Mouse (Mus musculus): ENCODE measurements at regions not wholly inside any gene's neighbourhood (a gene's known extent, or its start where the extent isn't known, plus 50 kb on each side); places are given as distances from the start of the nearest gene placed in this dataset.

- WGBS = 59% methylated on average over 10 of the region's 10 CpGs
- no peak overlapping the region for H3K4me2 ChIP-seq (ENCODE audit: low read length)
- no peak overlapping the region for H3K4me3 ChIP-seq (ENCODE audit: control insufficient read depth in 1 of 2, insufficient read depth in 1 of 2, low read depth in 1 of 2, low read length in 2 of 2)
- H3K27me3 ChIP-seq (ENCODE audit: control insufficient read depth, insufficient read depth, low read length) = no peaks in the 10 kb centered on the region
- H3K27ac ChIP-seq (replicated peaks in 1 of 2; ENCODE audit: control insufficient read depth in 1 of 2, insufficient read depth in 1 of 2, low read depth in 2 of 2, low read length in 2 of 2) = no peak overlapping the region
- no peaks in the 10 kb centered on the region for H3K36me3 ChIP-seq (ENCODE audit: control insufficient read depth, insufficient read depth, low read length)
- H3K9ac ChIP-seq (ENCODE audit: low read length) = no peak overlapping the region
- ATAC-seq (ENCODE audit: insufficient number of reproducible peaks, insufficient read depth, low FRiP score, low read depth) = no peak
- no peaks in the 10 kb centered on the region for H3K4me1 ChIP-seq (ENCODE audit: control insufficient read depth in 2 of 2, insufficient read depth in 2 of 2, low read length in 2 of 2)
- no peaks in the 10 kb centered on the region for H3K9me3 ChIP-seq (ENCODE audit: control insufficient read depth, low read length)
Observed at GRCm38 (mm10) chr1:190383256-190383838, 212.8 kb upstream of the Prox1 start.

- 65% methylated on average over 10 of the region's 10 CpGs for WGBS
- no peak overlapping the region for H3K4me3 ChIP-seq (ENCODE audit: control insufficient read depth in 1 of 2, insufficient read depth in 1 of 2, low read depth in 1 of 2, low read length in 2 of 2)
- ATAC-seq (ENCODE audit: insufficient number of reproducible peaks, insufficient read depth, low FRiP score, low read depth) = no peak
- H3K9ac ChIP-seq (ENCODE audit: low read length) = no peak overlapping the region
- no peaks in the 10 kb centered on the region for H3K9me3 ChIP-seq (ENCODE audit: control insufficient read depth, low read length)
- no peak overlapping the region for H3K4me2 ChIP-seq (ENCODE audit: low read length)
- no peaks in the 10 kb centered on the region for H3K4me1 ChIP-seq (ENCODE audit: control insufficient read depth in 2 of 2, insufficient read depth in 2 of 2, low read length in 2 of 2)
- H3K36me3 ChIP-seq (ENCODE audit: control insufficient read depth, insufficient read depth, low read length) = no peaks in the 10 kb centered on the region
- H3K27me3 ChIP-seq (ENCODE audit: control insufficient read depth, insufficient read depth, low read length) = no peaks in the 10 kb centered on the region
- no peak overlapping the region for H3K27ac ChIP-seq (replicated peaks in 1 of 2; ENCODE audit: control insufficient read depth in 1 of 2, insufficient read depth in 1 of 2, low read depth in 2 of 2, low read length in 2 of 2)
Observed at GRCm38 (mm10) chr1:190380151-190380550, 209.6 kb upstream of the Prox1 start.

GRCm38 (mm10) chr1:190375160-190375880 is 204.8 kb upstream of the Prox1 start:
- 61% methylated on average over 22 of the region's 22 CpGs for WGBS
- peaks cover 0 to 3% of the 10 kb centered on the region in 2 experiments; a peak in 1 of 4 replicates for H3K4me1 ChIP-seq (ENCODE audit: control insufficient read depth in 2 of 2, insufficient read depth in 2 of 2, low read length in 2 of 2)

GRCm38 (mm10) chr1:190374270-190374669 is 203.8 kb upstream of the Prox1 start:
- ATAC-seq (ENCODE audit: insufficient number of reproducible peaks, insufficient read depth, low FRiP score, low read depth) = no peak
- Histone ChIP-seq H3K27me3 (ENCODE audit: control insufficient read depth, insufficient read depth, low read length) (no peaks in the 10 kb centered on the region), H3K4me3 (ENCODE audit: control insufficient read depth in 1 of 2, insufficient read depth in 1 of 2, low read depth in 1 of 2, low read length in 2 of 2) (no peak overlapping the region), H3K36me3 (ENCODE audit: control insufficient read depth, insufficient read depth, low read length) (no peaks in the 10 kb centered on the region), H3K27ac (replicated peaks in 1 of 2; ENCODE audit: control insufficient read depth in 1 of 2, insufficient read depth in 1 of 2, low read depth in 2 of 2, low read length in 2 of 2) (no peak overlapping the region), H3K4me2 (ENCODE audit: low read length) (no peak overlapping the region), H3K9me3 (ENCODE audit: control insufficient read depth, low read length) (no peaks in the 10 kb centered on the region), H3K9ac (ENCODE audit: low read length) (no peak overlapping the region), H3K4me1 (ENCODE audit: control insufficient read depth in 2 of 2, insufficient read depth in 2 of 2, low read length in 2 of 2) (peaks cover 0 to 3% of the 10 kb centered on the region in 2 experiments; a peak in 1 of 4 replicates)
- 46% methylated on average over 3 of the region's 3 CpGs for WGBS

More at GRCm38 (mm10) chr1:190375160-190375880, 204.8 kb upstream of the Prox1 start:
- H3K4me3 ChIP-seq (ENCODE audit: control insufficient read depth in 1 of 2, insufficient read depth in 1 of 2, low read depth in 1 of 2, low read length in 2 of 2) = no peak overlapping the region
- H3K4me2 ChIP-seq (ENCODE audit: low read length) = no peak overlapping the region
- no peak overlapping the region for H3K9ac ChIP-seq (ENCODE audit: low read length)
- H3K36me3 ChIP-seq (ENCODE audit: control insufficient read depth, insufficient read depth, low read length) = no peaks in the 10 kb centered on the region
- ATAC-seq (ENCODE audit: insufficient number of reproducible peaks, insufficient read depth, low FRiP score, low read depth) = no peak
- no peaks in the 10 kb centered on the region for H3K27me3 ChIP-seq (ENCODE audit: control insufficient read depth, insufficient read depth, low read length)
- no peak overlapping the region for H3K27ac ChIP-seq (replicated peaks in 1 of 2; ENCODE audit: control insufficient read depth in 1 of 2, insufficient read depth in 1 of 2, low read depth in 2 of 2, low read length in 2 of 2)
- H3K9me3 ChIP-seq (ENCODE audit: control insufficient read depth, low read length) = no peaks in the 10 kb centered on the region

GRCm38 (mm10) chr1:190366631-190367030 is 196.1 kb upstream of the Prox1 start:
- Histone ChIP-seq H3K4me3 (ENCODE audit: control insufficient read depth in 1 of 2, insufficient read depth in 1 of 2, low read depth in 1 of 2, low read length in 2 of 2) (no peak overlapping the region), H3K4me1 (ENCODE audit: control insufficient read depth in 2 of 2, insufficient read depth in 2 of 2, low read length in 2 of 2) (peaks cover 0 to 2% of the 10 kb centered on the region in 2 experiments; a peak in 1 of 4 replicates), H3K9me3 (ENCODE audit: control insufficient read depth, low read length) (no peaks in the 10 kb centered on the region), H3K4me2 (ENCODE audit: low read length) (no peak overlapping the region), H3K27ac (replicated peaks in 1 of 2; ENCODE audit: control insufficient read depth in 1 of 2, insufficient read depth in 1 of 2, low read depth in 2 of 2, low read length in 2 of 2) (no peak overlapping the region), H3K36me3 (ENCODE audit: control insufficient read depth, insufficient read depth, low read length) (no peaks in the 10 kb centered on the region), H3K27me3 (ENCODE audit: control insufficient read depth, insufficient read depth, low read length) (no peaks in the 10 kb centered on the region), H3K9ac (ENCODE audit: low read length) (no peak overlapping the region)
- WGBS = 80% methylated on average over 8 of the region's 8 CpGs
- no peak for ATAC-seq (ENCODE audit: insufficient number of reproducible peaks, insufficient read depth, low FRiP score, low read depth)

GRCm38 (mm10) chr1:190365126-190365525 is 194.6 kb upstream of the Prox1 start:
- no peak for ATAC-seq (ENCODE audit: insufficient number of reproducible peaks, insufficient read depth, low FRiP score, low read depth)
- Histone ChIP-seq H3K4me2 (ENCODE audit: low read length) (no peak overlapping the region), H3K9ac (ENCODE audit: low read length) (no peak overlapping the region), H3K4me3 (ENCODE audit: control insufficient read depth in 1 of 2, insufficient read depth in 1 of 2, low read depth in 1 of 2, low read length in 2 of 2) (no peak overlapping the region), H3K36me3 (ENCODE audit: control insufficient read depth, insufficient read depth, low read length) (no peaks in the 10 kb centered on the region), H3K4me1 (ENCODE audit: control insufficient read depth in 2 of 2, insufficient read depth in 2 of 2, low read length in 2 of 2) (peaks cover 0 to 2% of the 10 kb centered on the region in 2 experiments; a peak in 1 of 4 replicates), H3K9me3 (ENCODE audit: control insufficient read depth, low read length) (no peaks in the 10 kb centered on the region), H3K27ac (replicated peaks in 1 of 2; ENCODE audit: control insufficient read depth in 1 of 2, insufficient read depth in 1 of 2, low read depth in 2 of 2, low read length in 2 of 2) (no peak overlapping the region), H3K27me3 (ENCODE audit: control insufficient read depth, insufficient read depth, low read length) (no peaks in the 10 kb centered on the region)
- 73% methylated on average over 11 of the region's 11 CpGs for WGBS

GRCm38 (mm10) chr1:190360661-190361060 is 190.1 kb upstream of the Prox1 start:
- H3K4me2 ChIP-seq (ENCODE audit: low read length) = no peak overlapping the region
- no peak overlapping the region for H3K27ac ChIP-seq (replicated peaks in 1 of 2; ENCODE audit: control insufficient read depth in 1 of 2, insufficient read depth in 1 of 2, low read depth in 2 of 2, low read length in 2 of 2)
- H3K9ac ChIP-seq (ENCODE audit: low read length) = no peak overlapping the region
- H3K27me3 ChIP-seq (ENCODE audit: control insufficient read depth, insufficient read depth, low read length) = no peaks in the 10 kb centered on the region
- H3K9me3 ChIP-seq (ENCODE audit: control insufficient read depth, low read length) = no peaks in the 10 kb centered on the region
- no peak for ATAC-seq (ENCODE audit: insufficient number of reproducible peaks, insufficient read depth, low FRiP score, low read depth)
- no peaks in the 10 kb centered on the region for H3K36me3 ChIP-seq (ENCODE audit: control insufficient read depth, insufficient read depth, low read length)
- no peak overlapping the region for H3K4me3 ChIP-seq (ENCODE audit: control insufficient read depth in 1 of 2, insufficient read depth in 1 of 2, low read depth in 1 of 2, low read length in 2 of 2)
- peaks cover 0 to 2% of the 10 kb centered on the region in 2 experiments; a peak in 1 of 4 replicates for H3K4me1 ChIP-seq (ENCODE audit: control insufficient read depth in 2 of 2, insufficient read depth in 2 of 2, low read length in 2 of 2)
- WGBS = 87% methylated on average over 5 of the region's 5 CpGs

All from heart, embryonic 14.5 days (tissue).